Mouse (Mus musculus) heart, embryonic 11.5 days (tissue): ENCODE results near the gene Thbs1. TPM values are rescaled to one million over a fixed set of nuclear protein-coding genes. Genes with fewer than 3 reads are reported as not detected.
"Not testable (repeated sequence)": the region's sequence is repeated elsewhere in the genome, so short reads cannot be mapped to it uniquely, and the experiment has no call there.

ENCODE experiments used
- ATAC-seq: fragments of 200-750 bp; cut with Nextera tagmentation; replicated peaks from 2 replicates; pipeline ENCODE4 v1.8.0; 2017; ENCODE audit warnings: moderate library complexity; ENCODE audit not compliant: insufficient number of reproducible peaks, low FRiP score, low TSS enrichment
- H3K27ac ChIP-seq: fragments of 300-500 bp; sonication (generic); 2 replicates; pipeline ENCODE4 v1.5.1; 2014; ENCODE audit warnings: mild to moderate bottlenecking, low read depth, low read length
- H3K27me3 ChIP-seq: fragments of 300-500 bp; sonication (generic); 2 replicates; pipeline ENCODE4 v1.6.1; 2014; ENCODE audit warnings: mild to moderate bottlenecking, low read length, mixed read lengths; ENCODE audit not compliant: control insufficient read depth, insufficient read depth
- H3K36me3 ChIP-seq: fragments of 300-500 bp; sonication (generic); 2 replicates; pipeline ENCODE4 v1.6.1; 2014; ENCODE audit warnings: mild to moderate bottlenecking, low read length, moderate library complexity, mixed read lengths; ENCODE audit not compliant: control insufficient read depth, insufficient read depth
- H3K4me1 ChIP-seq: fragments of 300-500 bp; sonication (generic); 2 replicates; pipeline ENCODE4 v1.6.1; 2014; ENCODE audit warnings: low read length; ENCODE audit not compliant: control insufficient read depth, insufficient read depth
- H3K4me2 ChIP-seq: fragments of 300-500 bp; sonication (generic); 2 replicates; pipeline ENCODE4 v1.6.1; 2014; ENCODE audit warnings: mild to moderate bottlenecking, moderate library complexity
- H3K4me3 ChIP-seq: fragments of 300-500 bp; sonication (generic); 2 replicates; pipeline ENCODE4 v1.5.1; 2014; ENCODE audit warnings: low read depth, low read length
- H3K9ac ChIP-seq: fragments of 300-500 bp; sonication (generic); 2 replicates; pipeline ENCODE4 v1.6.1; 2014; ENCODE audit warnings: mild to moderate bottlenecking, low read depth, low read length, moderate library complexity
- H3K9me3 ChIP-seq: fragments of 300-500 bp; sonication (generic); replicated peaks from 2 replicates; pipeline ENCODE4 v1.6.1; 2016; ENCODE audit warnings: low read length; ENCODE audit not compliant: control insufficient read depth
- WGBS: fragments of 180-500 bp; shearing (Covaris S2); extraction: QIAGEN DNeasy Blood & Tissue Kit; methylation state at CpG from one replicate; pipeline ENCODE4 v1.1.7; 2014; ENCODE audit not compliant: insufficient replicate concordance; 5-methylcytosine and 5-hydroxymethylcytosine counted together
- polyA plus RNA-seq: library from polyadenylated mRNA; unstranded; fragments of >200 nt; fragmentation: Nextera tagmentation; extraction: Ambion mirVana; gene quantifications from 2 replicates; pipeline ENCODE4 v1.2.1, GENCODE M21; 2014

The Thbs1 gene
- polyA plus RNA-seq, 1 experiment from 2014 or later, result 45.5 TPM

DNA sequence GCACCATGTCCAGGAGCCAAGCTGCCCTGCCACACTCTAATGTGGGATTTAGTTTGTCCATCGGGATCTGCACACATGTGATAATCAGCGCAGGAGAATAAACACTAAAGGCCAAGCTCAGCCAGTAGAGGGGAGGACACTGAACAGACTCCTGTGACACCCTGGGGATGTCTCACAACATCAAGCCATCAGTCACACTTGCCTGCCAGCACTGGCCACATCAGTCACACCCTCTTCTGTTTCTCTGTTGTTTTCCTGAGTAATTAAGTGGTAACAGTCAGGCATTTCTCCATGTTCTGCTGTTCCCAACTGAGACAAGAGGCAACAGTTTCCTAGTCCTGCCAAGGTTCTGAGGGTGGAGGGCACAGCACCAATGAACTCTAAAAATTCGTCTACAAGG, 36.1 kb downstream of the Thbs1 start:
- not testable (repeated sequence) for H3K9me3 ChIP-seq, H3K4me1 ChIP-seq, H3K27ac ChIP-seq, H3K9ac ChIP-seq, H3K27me3 ChIP-seq, H3K4me3 ChIP-seq, H3K36me3 ChIP-seq, ATAC-seq, H3K4me2 ChIP-seq
- WGBS, result 40% methylated on average over 3 of the region's 3 CpGs

DNA sequence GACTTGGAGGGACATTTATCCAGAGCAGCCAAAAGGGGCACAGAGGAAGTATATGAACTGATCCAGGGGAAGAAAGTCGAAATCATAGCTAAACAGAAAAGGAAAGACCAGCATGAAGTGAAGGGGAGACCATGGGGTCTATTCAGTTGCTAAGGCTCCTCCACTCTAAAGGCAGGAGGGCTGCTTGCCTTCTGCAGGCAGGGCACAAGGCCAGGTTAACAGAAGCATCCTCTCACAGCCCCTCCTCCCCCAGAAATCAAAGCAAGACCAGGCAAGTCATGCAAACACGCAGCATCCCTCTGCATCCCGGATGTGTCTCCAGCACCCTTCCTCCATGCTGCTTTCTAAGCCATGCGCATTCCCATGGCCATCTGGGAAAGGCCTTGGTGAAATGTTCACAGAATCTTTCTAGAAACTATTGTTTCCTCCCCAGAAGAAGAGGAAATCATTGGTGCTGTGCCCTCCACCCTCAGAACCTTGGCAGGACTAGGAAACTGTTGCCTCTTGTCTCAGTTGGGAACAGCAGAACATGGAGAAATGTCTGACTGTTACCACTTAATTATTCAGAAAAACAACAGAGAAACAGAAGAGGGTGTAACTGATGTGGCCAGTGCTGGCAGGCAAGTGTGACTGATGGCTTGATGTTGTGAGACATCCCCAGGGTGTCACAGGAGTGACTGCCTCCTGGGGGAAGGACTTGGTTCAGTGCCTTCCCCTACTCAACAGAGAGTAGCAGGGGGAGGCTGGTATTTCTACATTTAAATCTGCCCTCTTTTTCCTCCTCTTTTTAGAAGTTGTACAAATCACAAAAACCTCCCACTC, 36.9 kb downstream of the Thbs1 start:
- ATAC-seq, result no peak
- no peak overlapping the region for H3K27ac ChIP-seq

DNA sequence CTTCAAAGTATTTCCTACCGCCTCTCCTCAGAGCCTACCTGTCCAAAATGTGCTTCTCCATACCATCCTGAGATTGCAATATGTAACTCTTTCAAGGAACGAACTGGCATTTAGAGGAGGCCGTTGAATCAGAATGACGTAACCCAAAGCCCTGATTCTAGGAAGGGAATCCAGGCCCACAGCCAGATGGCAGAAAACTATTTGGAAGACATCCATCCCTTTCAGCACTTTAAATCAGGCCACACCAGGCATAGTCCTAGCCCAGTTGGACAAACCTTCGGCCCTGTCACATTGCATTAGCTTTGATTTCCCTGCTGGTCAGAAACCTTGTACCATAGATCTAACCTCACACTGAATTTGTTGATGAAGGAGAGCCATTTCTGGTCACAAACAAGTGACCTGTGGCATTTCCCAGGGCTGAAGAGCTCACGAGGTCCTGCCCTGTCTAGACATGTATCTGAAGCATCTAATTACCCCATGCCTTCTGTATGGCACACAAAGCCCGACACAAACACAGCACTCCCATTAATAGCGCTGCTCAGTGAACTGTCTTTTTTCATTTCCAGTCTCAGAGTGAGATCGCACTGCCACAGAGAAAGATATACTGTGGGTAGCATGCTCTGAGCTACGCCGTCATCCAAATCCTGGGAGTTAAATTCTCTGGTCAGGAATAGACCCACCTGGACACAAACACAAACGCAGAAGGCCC, 38.3 kb downstream of the Thbs1 start:
- no peaks in the 10 kb centered on the region for H3K27me3 ChIP-seq
- H3K9ac ChIP-seq, result no peak overlapping the region
- H3K36me3 ChIP-seq, result no peaks in the 10 kb centered on the region
- H3K4me3 ChIP-seq, result no peak overlapping the region
- WGBS, result 72% methylated on average over 12 of the region's 12 CpGs
- no peak for ATAC-seq
- no peak overlapping the region for H3K27ac ChIP-seq
- no peaks in the 10 kb centered on the region for H3K9me3 ChIP-seq
- no peaks in the 10 kb centered on the region for H3K4me1 ChIP-seq
- no peak overlapping the region for H3K4me2 ChIP-seq

More for the DNA sequence above, 36.9 kb downstream of the Thbs1 start:
- H3K9ac ChIP-seq, result no peak overlapping the region
- no peaks in the 10 kb centered on the region for H3K27me3 ChIP-seq
- H3K4me2 ChIP-seq, result no peak overlapping the region
- WGBS, result 57% methylated on average over 4 of the region's 4 CpGs
- no peaks in the 10 kb centered on the region for H3K36me3 ChIP-seq
- no peaks in the 10 kb centered on the region for H3K9me3 ChIP-seq
- no peak overlapping the region for H3K4me3 ChIP-seq
- H3K4me1 ChIP-seq, result no peaks in the 10 kb centered on the region

DNA sequence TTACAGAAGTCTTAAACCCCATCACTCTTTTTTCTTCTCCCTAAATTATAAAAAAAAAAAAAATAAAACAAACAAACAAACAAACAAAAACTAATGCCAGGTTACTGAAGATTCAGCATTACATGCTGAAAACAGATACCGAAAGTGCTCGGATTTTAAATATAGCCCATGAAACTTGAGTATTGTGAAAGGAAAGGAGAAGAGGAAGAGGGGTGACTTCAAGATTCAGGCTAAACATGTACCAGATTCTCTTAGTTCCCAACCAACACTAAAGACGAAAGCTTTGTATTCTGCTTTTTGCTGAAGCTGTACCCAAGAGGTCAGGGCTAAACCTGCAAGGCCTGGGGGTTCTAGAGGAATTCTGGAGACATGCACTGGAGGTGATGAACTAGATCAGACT, 46.4 kb downstream of the Thbs1 start:
- H3K9ac ChIP-seq, result no peak overlapping the region
- no peaks in the 10 kb centered on the region for H3K27me3 ChIP-seq
- no peak for ATAC-seq
- no peaks in the 10 kb centered on the region for H3K36me3 ChIP-seq
- 83% methylated on average over 3 of the region's 3 CpGs for WGBS
- H3K9me3 ChIP-seq, result no peaks in the 10 kb centered on the region
- H3K27ac ChIP-seq, result no peak overlapping the region
- H3K4me2 ChIP-seq, result no peak overlapping the region
- H3K4me3 ChIP-seq, result no peak overlapping the region
- H3K4me1 ChIP-seq, result 0 out of 2 replicates have a peak, but pooled peaks cover 4% of the 10 kb centered on the region

DNA sequence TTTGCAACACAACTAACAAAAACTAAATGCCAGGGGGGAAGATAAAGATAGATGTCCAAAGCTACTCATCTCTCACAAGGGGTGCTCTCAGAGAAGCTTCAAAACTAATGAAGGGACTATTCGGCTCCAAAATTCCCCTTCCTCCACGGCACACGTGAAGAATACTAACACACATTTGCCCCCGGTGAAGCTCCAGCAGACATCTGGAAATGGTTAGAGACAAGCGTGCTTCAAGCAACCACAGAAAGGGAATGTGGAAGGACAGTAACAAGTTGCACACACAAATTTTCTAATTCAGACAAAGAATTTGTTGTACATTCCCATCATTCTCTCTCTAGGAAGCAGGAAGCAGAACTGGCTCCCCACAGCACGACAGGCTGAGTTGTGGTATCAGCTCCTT, 47.5 kb downstream of the Thbs1 start:
- WGBS, result 50% methylated on average over 6 of the region's 6 CpGs

DNA sequence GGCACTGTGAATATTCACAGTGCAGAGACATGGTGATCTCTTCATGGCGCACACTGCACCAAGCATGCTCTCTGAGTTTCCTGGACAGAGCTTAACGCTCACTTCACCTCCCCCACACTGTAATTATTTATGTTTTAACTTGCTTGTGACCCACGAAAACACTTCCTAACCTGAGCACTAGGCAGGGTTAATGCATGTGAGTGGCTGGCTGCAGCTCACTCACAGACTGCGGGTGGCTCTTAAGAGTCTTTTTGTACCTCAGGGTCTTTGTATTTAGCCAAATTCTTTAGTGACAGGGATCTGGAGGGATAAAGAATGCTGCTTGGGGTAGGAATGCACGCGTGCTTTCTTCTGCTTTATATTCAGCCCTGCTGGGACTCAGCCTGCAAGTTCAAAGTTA, 48.9 kb downstream of the Thbs1 start:
- Histone ChIP-seq H3K4me1 (0 out of 2 replicates have a peak, but pooled peaks cover 4% of the 10 kb centered on the region), H3K4me3 (no peak overlapping the region)
- no peak for ATAC-seq

More for the DNA sequence above, 47.5 kb downstream of the Thbs1 start:
- ATAC-seq, result no peak
- Histone ChIP-seq H3K4me2 (no peak overlapping the region), H3K27ac (no peak overlapping the region), H3K9ac (no peak overlapping the region), H3K4me3 (no peak overlapping the region), H3K27me3 (no peaks in the 10 kb centered on the region), H3K9me3 (no peaks in the 10 kb centered on the region), H3K36me3 (no peaks in the 10 kb centered on the region), H3K4me1 (0 out of 2 replicates have a peak, but pooled peaks cover 4% of the 10 kb centered on the region)

DNA sequence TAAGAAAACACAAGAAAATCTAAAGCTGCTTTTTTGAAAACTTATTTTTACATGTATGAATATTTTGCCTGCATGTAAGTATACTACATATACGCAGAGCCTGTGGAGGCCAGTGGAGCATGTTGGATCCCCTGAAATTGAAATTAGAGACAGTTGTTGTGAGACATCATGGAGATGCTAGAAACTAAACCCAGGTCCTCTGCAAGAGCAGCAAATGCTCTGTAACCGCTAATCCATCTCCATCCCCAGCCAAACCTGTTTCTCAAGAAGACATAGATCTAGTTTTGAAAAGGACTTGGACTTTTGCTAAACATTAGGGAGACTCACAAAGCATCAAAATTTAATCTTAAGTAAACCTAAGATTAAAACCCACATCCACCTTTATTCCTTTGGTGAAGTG, 49.3 kb downstream of the Thbs1 start:
- no peak overlapping the region for H3K9ac ChIP-seq
- no peak overlapping the region for H3K27ac ChIP-seq
- H3K4me2 ChIP-seq, result no peak overlapping the region
- no peak for ATAC-seq
- no peaks in the 10 kb centered on the region for H3K9me3 ChIP-seq
- 0 out of 2 replicates have a peak, but pooled peaks cover 4% of the 10 kb centered on the region for H3K4me1 ChIP-seq
- H3K36me3 ChIP-seq, result no peaks in the 10 kb centered on the region
- H3K27me3 ChIP-seq, result no peaks in the 10 kb centered on the region
- 82% methylated on average over 2 of the region's 2 CpGs for WGBS
- H3K4me3 ChIP-seq, result no peak overlapping the region

More for the DNA sequence above, 48.9 kb downstream of the Thbs1 start:
- Histone ChIP-seq H3K9ac (no peak overlapping the region), H3K27me3 (no peaks in the 10 kb centered on the region), H3K9me3 (no peaks in the 10 kb centered on the region), H3K4me2 (no peak overlapping the region), H3K27ac (no peak overlapping the region), H3K36me3 (no peaks in the 10 kb centered on the region)
- 33% methylated on average over 6 of the region's 6 CpGs for WGBS

DNA sequence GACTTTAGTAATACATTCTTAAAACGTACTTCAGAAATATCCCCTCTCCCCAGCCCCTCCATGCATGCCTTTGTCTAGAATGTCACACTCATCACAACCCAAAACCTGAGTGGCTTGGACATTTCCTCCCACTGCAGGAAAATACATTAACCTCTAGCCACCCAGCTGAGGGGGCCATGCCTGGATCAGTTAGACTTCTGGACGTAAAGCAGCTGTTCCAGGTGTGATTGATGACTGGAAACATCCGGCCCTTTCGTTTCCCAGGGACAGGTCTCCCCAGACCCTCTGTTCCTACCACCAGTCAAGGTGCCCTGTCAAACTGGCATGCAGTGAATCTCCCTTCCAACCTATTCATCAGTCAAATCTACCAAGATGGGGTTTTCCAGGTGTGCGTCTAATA, 50.8 kb downstream of the Thbs1 start:
- Histone ChIP-seq H3K36me3 (no peaks in the 10 kb centered on the region), H3K4me2 (no peak overlapping the region), H3K4me1 (0 out of 2 replicates have a peak, but pooled peaks cover 4% of the 10 kb centered on the region), H3K9me3 (no peaks in the 10 kb centered on the region), H3K27ac (no peak overlapping the region), H3K9ac (no peak overlapping the region), H3K4me3 (no peak overlapping the region), H3K27me3 (no peaks in the 10 kb centered on the region)
- 51% methylated on average over 5 of the region's 5 CpGs for WGBS
- no peak for ATAC-seq
